Mouse (Mus musculus) cerebellum, adult 8-10 months (tissue): ENCODE measurements at regions not wholly inside any gene's neighbourhood (a gene's known extent, or its start where the extent isn't known, plus 50 kb on each side); places are given as distances from the start of the nearest gene placed in this dataset.
"Not testable (repeated sequence)": the region's sequence is repeated elsewhere in the genome, so short reads cannot be mapped to it uniquely, and the experiment has no call there.

Experiments
- DNase-seq: peaks from one replicate; pipeline ENCODE4 v3.0.0; 2022

DNA sequence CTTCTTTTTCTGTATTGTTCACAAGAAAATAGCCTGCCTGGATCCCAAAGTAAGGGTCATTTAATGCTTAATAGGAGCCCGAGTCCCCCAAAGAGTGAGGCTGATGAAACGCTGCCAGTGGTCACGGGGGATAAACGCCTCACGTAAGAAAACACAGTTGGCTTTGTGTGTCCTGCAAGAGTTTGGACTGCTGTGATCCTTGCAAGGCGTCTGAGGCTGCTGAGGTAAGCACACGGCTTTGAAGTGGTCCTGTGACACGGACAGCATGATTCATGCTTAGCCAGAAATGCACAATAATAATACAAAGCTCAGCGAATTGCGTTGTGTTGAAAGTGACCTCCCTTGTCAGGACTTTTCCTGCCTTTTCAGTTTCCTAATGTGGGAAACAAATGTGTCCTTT lies 158.8 kb downstream of the Lyplal1 start:
- DNase-seq, result no peak

DNA sequence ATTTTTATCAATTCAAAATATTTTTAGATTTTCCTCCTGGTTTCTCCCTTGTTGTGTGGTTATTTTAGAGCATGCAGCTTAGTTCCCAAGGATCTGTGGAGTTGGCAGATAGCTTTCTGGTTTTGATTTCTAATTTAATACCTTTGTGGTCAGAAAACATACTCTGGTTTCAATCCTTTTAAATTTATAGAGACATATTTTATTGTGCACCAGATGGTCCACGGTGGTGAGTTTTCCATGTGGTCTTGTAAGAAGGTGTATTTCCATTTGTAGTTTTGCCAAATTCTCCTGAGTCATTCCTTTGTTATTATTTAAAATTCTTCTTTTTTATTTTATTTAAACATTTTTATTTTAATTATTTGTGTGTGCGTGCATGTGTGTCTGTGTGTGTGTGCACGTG lies 154.5 kb downstream of the Lyplal1 start:
- DNase-seq, result no peak

DNA sequence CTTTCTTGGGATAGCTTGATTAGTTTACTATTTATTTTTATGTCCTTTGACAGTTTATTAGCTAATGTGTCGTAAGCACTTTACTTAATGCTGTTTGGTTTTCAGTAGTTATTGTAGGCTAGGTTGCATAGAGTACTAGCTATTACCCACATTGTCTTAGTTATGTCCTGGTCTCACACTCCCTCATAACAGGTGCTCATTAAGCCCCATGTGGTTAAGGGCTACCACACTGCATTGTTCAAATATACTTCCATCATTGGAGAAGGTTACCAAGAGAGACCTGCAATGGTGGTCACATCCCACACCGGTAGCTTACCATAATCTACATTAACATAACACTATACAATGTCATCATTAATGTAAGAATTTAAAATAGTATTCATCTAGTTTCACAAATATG lies 153.3 kb downstream of the Lyplal1 start:
- no peak for DNase-seq

DNA sequence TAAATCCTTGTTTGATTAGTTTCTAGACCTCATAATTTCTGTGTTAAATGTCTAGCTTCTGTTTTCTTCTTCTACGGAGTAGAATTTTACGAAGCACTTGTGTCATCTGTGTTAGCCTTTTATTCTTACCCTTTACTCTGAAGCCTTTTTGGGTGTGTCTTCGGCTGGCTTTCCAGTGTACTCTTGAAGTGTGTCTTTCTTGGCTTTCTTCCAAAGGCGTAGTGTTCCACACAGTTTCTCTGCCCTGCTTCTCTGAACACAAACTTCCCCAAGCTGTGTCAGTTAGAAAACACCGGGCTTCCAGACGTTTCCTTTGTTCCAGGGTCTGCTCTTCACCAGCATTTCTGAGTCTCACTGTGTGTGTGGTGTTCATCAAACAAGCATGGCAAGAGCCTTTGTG lies 152.7 kb downstream of the Lyplal1 start:
- DNase-seq, result no peak

DNA sequence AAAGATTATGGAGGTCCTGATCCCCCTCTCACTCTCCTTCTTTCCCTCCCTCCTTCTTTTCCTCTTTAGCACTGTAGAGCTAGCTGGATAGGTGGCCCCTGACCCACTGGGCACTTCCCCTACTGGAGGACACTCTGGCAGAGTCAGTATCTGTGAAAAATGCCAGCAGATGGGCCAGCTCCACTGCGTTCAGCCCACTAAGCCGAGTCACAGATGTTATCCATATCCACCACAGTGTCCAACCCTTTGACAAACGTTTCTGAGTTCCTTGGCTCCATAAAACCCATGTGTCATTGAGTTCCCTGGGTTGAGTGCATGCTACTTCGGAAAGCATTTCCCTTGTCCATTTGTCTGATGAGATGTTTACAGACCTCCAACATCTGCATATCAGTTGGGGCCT lies 149.9 kb downstream of the Lyplal1 start:
- no peak for DNase-seq

DNA sequence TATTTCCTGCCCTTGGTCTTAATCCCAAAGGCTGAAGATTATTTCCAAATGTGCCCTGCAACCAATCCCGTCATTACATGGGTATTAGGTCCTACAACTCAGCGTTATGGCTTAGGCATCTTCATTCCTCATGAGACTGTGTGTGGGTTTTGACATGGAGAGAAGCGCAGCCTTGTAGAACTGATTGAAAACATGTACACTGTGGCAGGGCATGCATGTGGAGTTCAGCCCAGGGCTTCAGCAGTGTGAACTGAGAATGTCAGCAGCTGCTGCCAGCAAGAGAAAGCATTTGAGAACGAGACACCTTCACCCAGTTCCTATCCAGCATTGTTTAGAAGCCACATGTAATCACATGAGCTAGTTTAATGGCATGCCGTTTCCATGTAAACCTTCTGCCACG lies 149.3 kb downstream of the Lyplal1 start:
- no peak for DNase-seq

DNA sequence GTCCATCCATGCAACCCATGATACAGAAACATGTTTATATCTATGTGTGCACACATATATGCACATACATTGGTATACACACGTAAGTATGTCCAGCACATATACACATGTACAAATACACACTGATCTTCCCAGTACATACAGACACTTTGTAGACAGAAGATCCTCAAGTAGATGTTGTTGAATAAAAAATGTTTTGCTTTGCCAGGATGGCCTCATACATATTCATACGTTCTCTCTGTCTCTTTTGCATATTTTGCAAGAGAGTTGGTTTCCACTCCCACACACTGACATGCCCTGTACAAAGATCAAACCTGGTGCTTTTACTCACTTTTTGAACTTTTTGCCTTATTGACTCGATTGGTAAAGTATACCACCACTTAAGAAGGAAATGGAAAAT lies 148.5 kb downstream of the Lyplal1 start:
- DNase-seq, result no peak

DNA sequence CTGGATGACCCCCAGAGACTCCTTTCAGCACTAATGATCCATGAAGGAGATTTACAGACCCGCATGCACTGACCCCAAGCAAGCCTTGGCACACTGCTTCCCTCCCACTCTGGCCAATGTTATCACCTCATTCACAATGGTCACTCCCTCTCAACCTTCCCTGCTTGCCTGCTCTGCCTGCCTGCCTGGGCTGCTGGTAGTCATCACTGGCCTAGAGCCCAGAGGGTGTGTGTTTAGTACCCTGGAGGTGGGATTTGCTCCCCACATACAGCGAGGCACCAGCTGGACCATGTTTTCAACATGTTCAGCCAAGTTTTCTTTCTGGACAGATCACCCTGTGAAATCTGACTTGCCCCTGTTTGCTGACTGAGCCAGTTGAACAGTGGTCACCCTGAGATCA lies 147.9 kb downstream of the Lyplal1 start:
- DNase-seq, result no peak

DNA sequence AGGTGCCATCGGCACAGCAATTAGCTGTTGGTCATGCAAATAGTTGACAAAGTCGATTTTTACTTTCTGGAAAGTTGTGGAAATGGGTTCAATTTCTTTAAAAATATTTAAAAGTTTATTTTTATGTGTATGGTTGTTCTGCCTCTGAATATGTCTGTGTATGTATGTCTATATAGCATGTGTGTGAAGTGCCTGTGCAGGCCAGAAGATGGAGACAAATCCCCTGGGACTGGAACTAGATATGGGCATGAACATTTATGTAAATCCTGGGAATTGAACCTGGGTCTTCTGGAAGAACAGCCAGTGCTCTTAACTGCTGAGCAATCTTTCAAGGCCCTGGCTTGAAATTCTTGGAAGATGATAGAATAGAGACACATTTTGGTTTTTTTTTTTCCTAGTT lies 140.0 kb downstream of the Lyplal1 start:
- DNase-seq, result no peak

DNA sequence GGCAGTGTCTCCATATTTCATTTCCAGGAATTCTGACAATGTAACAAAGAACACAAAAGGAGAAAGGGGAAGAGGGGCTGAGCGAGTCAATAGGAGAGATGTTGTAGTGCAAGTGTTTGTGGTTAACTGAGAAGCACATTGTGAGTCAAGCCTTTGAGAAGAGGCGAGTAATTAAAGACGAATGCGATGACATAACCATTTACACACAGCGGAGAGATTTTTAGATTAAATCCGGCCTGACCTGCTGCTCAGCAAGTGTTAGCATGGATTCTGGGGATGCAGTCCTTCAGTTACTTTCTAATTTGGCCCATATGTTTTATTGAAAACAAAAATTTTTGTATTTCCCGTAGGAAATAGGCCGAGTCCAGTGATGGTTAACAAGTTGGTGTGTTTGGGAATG lies 127.7 kb downstream of the Lyplal1 start:
- DNase-seq, result no peak

DNA sequence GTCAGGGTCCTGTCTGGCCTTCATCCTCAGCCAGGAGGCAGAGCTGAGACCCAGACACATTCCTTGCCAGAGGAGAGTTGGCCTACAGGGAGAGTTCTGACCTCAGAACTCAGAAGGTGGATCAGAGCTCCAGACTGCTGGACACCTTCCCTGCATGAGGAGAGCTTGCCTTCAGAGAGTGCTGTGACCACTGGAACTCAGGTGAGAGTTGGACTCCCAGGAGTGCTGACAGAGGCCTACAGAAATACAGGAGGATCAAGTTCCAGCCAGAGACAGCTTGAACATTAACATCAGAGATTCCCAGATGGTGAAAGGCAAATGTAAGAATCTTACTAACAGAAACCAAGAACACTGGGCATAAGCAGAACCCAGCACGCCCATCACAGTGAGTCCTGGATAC lies 117.0 kb downstream of the Lyplal1 start:
- DNase-seq, result not testable (repeated sequence)

DNA sequence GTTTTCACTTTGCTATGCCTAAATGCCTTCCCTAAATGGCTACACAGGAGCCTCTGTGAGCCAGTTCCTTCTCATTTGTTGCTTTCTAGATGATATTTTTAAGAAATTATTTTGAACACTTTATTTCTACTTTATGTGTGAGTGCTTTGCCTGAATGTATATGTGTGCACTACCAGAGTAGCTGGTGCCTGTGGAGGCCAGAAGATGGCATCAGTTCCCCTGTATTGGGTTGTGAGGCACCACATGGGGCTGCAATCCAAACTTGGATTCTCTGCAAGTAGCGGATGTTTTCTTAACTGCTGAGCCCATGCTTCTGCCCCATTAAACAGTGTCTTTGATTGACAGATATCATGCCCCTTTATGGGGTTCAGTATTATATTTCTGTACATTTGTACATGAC lies 103.7 kb downstream of the Lyplal1 start:
- no peak for DNase-seq

DNA sequence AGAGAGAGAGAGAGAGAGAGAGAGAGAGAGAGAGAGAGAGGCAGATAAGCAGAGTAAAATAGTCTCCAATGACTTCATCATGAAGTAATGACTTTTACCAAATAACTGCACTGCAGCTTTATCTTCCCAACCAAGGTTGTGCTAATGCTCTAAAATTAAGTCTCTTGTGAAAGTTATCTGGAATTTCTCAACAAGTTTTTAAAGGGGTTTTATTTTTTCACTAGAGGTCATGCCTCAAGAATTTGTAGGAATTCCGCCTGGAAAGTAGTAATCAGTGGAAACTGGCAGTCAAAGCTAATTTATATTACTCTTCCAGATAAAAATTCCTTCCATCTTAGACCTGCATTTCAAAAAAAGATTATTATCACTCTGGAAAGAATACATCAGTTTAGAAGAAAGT lies 102.9 kb downstream of the Lyplal1 start:
- no peak for DNase-seq

DNA sequence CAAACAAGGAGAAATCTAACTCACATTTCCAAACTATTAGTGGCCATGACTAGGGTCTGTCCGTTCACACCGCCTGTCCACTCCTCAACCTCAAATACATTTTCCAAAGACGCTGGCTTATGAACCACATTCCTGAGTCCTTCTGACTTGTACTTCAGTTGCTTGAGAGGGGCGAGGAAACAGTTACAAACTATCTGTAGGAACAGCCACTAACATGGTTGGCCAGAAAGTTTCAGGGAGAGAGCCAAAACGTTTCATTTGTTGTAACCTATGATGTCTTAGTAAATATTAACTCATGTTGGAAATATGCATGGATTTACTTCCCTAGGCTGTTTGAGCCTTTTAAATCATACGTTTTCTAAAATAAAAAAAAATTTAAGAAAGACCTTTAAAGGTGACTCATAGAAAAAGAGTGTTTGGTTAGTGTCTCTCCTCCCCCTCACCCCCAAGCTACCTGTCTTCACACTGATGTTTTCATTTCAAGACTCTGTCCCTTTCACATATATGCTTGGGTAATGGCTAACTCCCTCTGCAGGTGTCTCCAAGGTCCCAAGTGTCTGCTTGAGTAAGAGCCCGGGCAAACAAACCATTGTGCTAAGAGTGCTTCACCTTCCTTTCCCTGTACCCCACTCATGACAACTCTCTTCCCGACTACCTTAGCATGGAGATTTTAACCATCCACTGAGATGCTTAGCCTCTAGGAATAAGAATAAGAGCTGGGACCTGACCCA lies 101.1 kb downstream of the Lyplal1 start:
- no peak for DNase-seq

DNA sequence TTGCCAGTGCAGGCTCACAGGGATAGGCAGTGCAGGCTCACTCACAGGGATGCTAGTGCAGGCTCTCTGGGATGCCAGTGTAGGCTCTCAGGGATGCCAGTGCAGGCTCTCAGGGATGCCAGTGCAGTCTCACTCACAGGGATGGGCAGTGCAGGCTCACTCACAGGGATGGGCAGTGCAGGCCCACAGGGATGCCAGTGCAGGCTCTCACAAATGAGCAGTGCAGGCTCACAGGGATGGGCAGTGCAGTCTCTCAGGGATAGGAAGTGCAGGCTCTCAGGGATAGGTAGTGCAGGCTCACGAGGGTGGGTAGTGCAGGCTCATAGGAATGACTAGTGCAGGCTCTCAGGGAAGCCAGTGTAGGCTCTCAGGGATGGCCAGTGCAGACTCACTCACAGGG lies 99.6 kb downstream of the Lyplal1 start:
- no peak for DNase-seq

DNA sequence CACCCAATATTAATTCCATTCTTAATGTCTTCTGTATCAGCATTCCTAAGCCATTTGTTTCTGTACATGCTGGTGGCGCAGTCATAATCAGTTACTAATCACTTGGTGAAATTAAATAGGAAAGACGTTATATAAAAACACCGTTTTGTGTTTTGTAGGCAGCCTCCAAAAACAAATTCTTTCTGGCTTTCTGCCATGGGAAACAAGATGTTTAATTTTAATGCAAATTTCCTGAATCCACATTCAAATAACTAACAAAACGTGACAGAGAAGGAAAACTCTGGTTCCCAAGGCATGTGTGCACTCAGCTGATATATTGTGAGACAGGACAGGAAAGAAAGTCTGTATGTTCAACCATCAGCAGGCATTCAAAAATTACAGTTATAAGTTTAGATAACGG lies 97.6 kb downstream of the Lyplal1 start:
- no peak for DNase-seq

DNA sequence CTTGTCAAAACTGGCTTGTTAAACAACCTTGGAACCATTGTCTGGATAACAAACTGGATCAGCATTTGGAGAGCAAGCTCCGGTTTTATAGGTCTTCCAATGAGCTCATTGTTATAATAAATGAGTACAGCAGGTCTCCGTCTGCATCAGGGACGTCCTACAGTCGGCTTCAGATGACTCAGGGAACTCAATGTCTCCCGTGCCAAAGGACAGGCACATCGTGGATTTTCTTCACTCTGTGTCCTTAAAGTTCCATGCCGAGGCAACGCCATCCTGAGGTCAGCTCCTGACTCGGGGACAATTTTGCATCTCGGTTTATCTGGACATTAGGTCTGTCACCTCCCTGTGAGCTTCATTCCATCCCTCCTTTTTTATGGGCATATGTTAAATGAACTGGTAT lies 85.2 kb downstream of the Lyplal1 start:
- DNase-seq, result no peak

DNA sequence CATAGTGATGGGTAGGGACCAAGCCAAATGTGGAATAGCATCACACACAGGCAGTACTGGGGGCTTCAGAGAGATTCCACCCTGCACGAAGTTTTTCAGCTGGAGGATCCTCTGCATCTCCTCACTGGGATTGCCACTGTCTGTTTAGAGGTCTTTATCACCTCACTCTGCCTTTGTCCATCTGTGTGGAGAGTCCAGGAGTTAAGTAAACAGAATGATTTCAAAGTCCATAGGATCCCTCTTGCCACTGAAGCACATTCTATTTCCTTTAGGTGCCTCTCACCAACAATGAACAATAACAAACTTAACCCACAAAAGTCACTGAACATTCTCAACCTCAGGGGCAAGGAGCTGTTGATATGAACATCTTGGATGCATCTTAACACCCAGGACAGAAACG lies 82.7 kb downstream of the Lyplal1 start:
- DNase-seq, result no peak
